Mouse (Mus musculus) embryonic facial prominence, embryonic 15.5 days (tissue): ENCODE measurements around the gene Raver1. TPM values are rescaled to one million over a fixed set of nuclear protein-coding genes. Genes with fewer than 3 reads are reported as not detected.

ENCODE experiments used
- ATAC-seq: fragments of 200-750 bp; cut with Nextera tagmentation; 2 replicates; pipeline ENCODE4 v1.8.0; 2017; ENCODE audit warnings: low read depth, moderate TSS enrichment; ENCODE audit not compliant: insufficient number of reproducible peaks, low FRiP score, low TSS enrichment
- H3K27ac ChIP-seq: fragments of 300-500 bp; sonication (generic); replicated peaks from 2 replicates; pipeline ENCODE4 v1.5.1; 2015; ENCODE audit warnings: mild to moderate bottlenecking, inconsistent platforms
- H3K27me3 ChIP-seq: fragments of 300-500 bp; sonication (generic); 2 replicates; pipeline ENCODE4 v1.6.1; 2015; ENCODE audit warnings: inconsistent platforms
- H3K36me3 ChIP-seq: fragments of 300-500 bp; sonication (generic); 2 replicates; pipeline ENCODE4 v1.6.1; 2015; ENCODE audit warnings: mild to moderate bottlenecking, inconsistent platforms
- H3K4me1 ChIP-seq: fragments of 300-500 bp; sonication (generic); 2 replicates; pipeline ENCODE4 v1.6.1; 2015; ENCODE audit warnings: inconsistent platforms
- H3K4me2 ChIP-seq: fragments of 300-500 bp; sonication (generic); replicated peaks from 2 replicates; pipeline ENCODE4 v1.6.1; 2015; ENCODE audit warnings: mild to moderate bottlenecking, inconsistent platforms
- H3K4me3 ChIP-seq: fragments of 300-500 bp; sonication (generic); replicated peaks from 2 replicates; pipeline ENCODE4 v1.5.1; 2015; ENCODE audit warnings: mild to moderate bottlenecking, inconsistent platforms
- H3K9ac ChIP-seq: fragments of 300-500 bp; sonication (generic); 2 replicates; pipeline ENCODE4 v1.6.1; 2015; ENCODE audit warnings: inconsistent platforms
- H3K9me3 ChIP-seq: fragments of 300-500 bp; sonication (generic); replicated peaks from 2 replicates; pipeline ENCODE4 v1.6.1; 2016; ENCODE audit warnings: inconsistent platforms
- WGBS: fragments of 180-500 bp; shearing (Covaris S2); methylation state at CpG from one replicate; pipeline ENCODE4 v1.1.7; 2015; 5-methylcytosine and 5-hydroxymethylcytosine counted together
- polyA plus RNA-seq: library from polyadenylated mRNA; unstranded; fragments of >200 nt; fragmentation: Nextera tagmentation; extraction: Ambion mirVana; gene quantifications from 2 replicates; pipeline ENCODE4 v1.2.1, GENCODE M21; 2015

Raver1 gene
- polyA plus RNA-seq, 1 experiment from 2014 or later, result 65.8 TPM

- Histone ChIP-seq H3K4me2 (no peak overlapping the region), H3K27me3 (no peaks in the 10 kb centered on the region), H3K27ac (no peak overlapping the region), H3K36me3 (peaks cover 60% of the 10 kb centered on the region), H3K4me3 (no peak overlapping the region), H3K9me3 (no peaks in the 10 kb centered on the region), H3K4me1 (peaks cover 6% of the 10 kb centered on the region), H3K9ac (no peak overlapping the region)
- 69% methylated on average over 2 of the region's 2 CpGs for WGBS
- ATAC-seq, result no peak
Measured at GRCm38 (mm10) chr9:21126259-21126627, 34.4 kb upstream of the Raver1 start.

GRCm38 (mm10) chr9:21125502-21126258 is 33.9 kb upstream of the Raver1 start:
- Histone ChIP-seq H3K4me1 (peaks cover 6% of the 10 kb centered on the region), H3K27me3 (no peaks in the 10 kb centered on the region), H3K9me3 (no peaks in the 10 kb centered on the region), H3K9ac (no peak overlapping the region), H3K27ac (no peak overlapping the region), H3K4me3 (no peak overlapping the region), H3K36me3 (peaks cover 65% of the 10 kb centered on the region), H3K4me2 (no peak overlapping the region)
- 85% methylated on average over 9 of the region's 9 CpGs for WGBS
- ATAC-seq, result no peak

GRCm38 (mm10) chr9:21124837-21125236 is 33.0 kb upstream of the Raver1 start:
- no peak overlapping the region for H3K4me3 ChIP-seq
- H3K4me2 ChIP-seq, result no peak overlapping the region
- 80% methylated on average over 5 of the region's 5 CpGs for WGBS
- no peaks in the 10 kb centered on the region for H3K9me3 ChIP-seq
- no peaks in the 10 kb centered on the region for H3K4me1 ChIP-seq
- no peak overlapping the region for H3K27ac ChIP-seq
- H3K27me3 ChIP-seq, result no peaks in the 10 kb centered on the region
- H3K36me3 ChIP-seq, result peaks cover 72% of the 10 kb centered on the region
- ATAC-seq, result no peak
- H3K9ac ChIP-seq, result no peak overlapping the region

- H3K27ac ChIP-seq, result no peak overlapping the region
- ATAC-seq, result no peak
- H3K4me1 ChIP-seq, result no peaks in the 10 kb centered on the region
- no peak overlapping the region for H3K4me2 ChIP-seq
- H3K36me3 ChIP-seq, result peaks cover 57% of the 10 kb centered on the region
- no peak overlapping the region for H3K9ac ChIP-seq
- no peak overlapping the region for H3K4me3 ChIP-seq
- H3K27me3 ChIP-seq, result no peaks in the 10 kb centered on the region
- H3K9me3 ChIP-seq, result no peaks in the 10 kb centered on the region
- 92% methylated on average over 16 of the region's 16 CpGs for WGBS
Measured at GRCm38 (mm10) chr9:21121483-21121882, 29.7 kb upstream of the Raver1 start.

- Histone ChIP-seq H3K36me3 (peaks cover 31% of the 10 kb centered on the region), H3K4me1 (no peaks in the 10 kb centered on the region), H3K4me3 (no peak overlapping the region), H3K4me2 (no peak overlapping the region), H3K27ac (no peak overlapping the region), H3K9me3 (no peaks in the 10 kb centered on the region), H3K27me3 (no peaks in the 10 kb centered on the region), H3K9ac (no peak overlapping the region)
- whole genome bisulfite sequencing, result 75% methylated on average over 6 of the region's 6 CpGs
- ATAC-seq, result no peak
Measured at GRCm38 (mm10) chr9:21117073-21117472, 25.3 kb upstream of the Raver1 start.

- 0 out of 2 replicates have a peak, but pooled peaks cover 14% of the 10 kb centered on the region for H3K36me3 ChIP-seq
- ATAC-seq, result no peak
- WGBS, result 86% methylated on average over 8 of the region's 8 CpGs
- H3K27me3 ChIP-seq, result no peaks in the 10 kb centered on the region
- no peaks in the 10 kb centered on the region for H3K4me1 ChIP-seq
- H3K4me2 ChIP-seq, result no peak overlapping the region
- no peaks in the 10 kb centered on the region for H3K9me3 ChIP-seq
- no peak overlapping the region for H3K9ac ChIP-seq
- no peak overlapping the region for H3K4me3 ChIP-seq
- H3K27ac ChIP-seq, result no peak overlapping the region
Measured at GRCm38 (mm10) chr9:21115105-21115504, 23.3 kb upstream of the Raver1 start.

- 0 out of 2 replicates have a peak, but pooled peaks cover 10% of the 10 kb centered on the region for H3K36me3 ChIP-seq
- H3K9me3 ChIP-seq, result no peaks in the 10 kb centered on the region
- no peak for ATAC-seq
Measured at GRCm38 (mm10) chr9:21114190-21114589, 22.4 kb upstream of the Raver1 start.

GRCm38 (mm10) chr9:21113751-21114150 is 21.9 kb upstream of the Raver1 start:
- 88% methylated on average over 6 of the region's 6 CpGs for WGBS

More at GRCm38 (mm10) chr9:21114190-21114589, 22.4 kb upstream of the Raver1 start:
- H3K4me3 ChIP-seq, result no peak overlapping the region
- no peaks in the 10 kb centered on the region for H3K4me1 ChIP-seq
- no peak overlapping the region for H3K4me2 ChIP-seq
- no peak overlapping the region for H3K9ac ChIP-seq
- WGBS, result 86% methylated on average over 7 of the region's 7 CpGs
- H3K27me3 ChIP-seq, result no peaks in the 10 kb centered on the region
- no peak overlapping the region for H3K27ac ChIP-seq

GRCm38 (mm10) chr9:21107607-21108237 is 15.9 kb upstream of the Raver1 start:
- H3K36me3 ChIP-seq, result peaks cover 13% of the 10 kb centered on the region; the same call in 1 of the 2 replicates
- no peak overlapping the region for H3K9ac ChIP-seq
- no peak for ATAC-seq
- H3K4me1 ChIP-seq, result no peaks in the 10 kb centered on the region
- no peak overlapping the region for H3K4me2 ChIP-seq
- H3K4me3 ChIP-seq, result no peak overlapping the region
- no peaks in the 10 kb centered on the region for H3K27me3 ChIP-seq
- H3K9me3 ChIP-seq, result no peaks in the 10 kb centered on the region
- H3K27ac ChIP-seq, result no peak overlapping the region
- 50% methylated on average over 23 of the region's 23 CpGs for WGBS

More at GRCm38 (mm10) chr9:21113751-21114150, 21.9 kb upstream of the Raver1 start:
- Histone ChIP-seq H3K9me3 (no peaks in the 10 kb centered on the region), H3K36me3 (0 out of 2 replicates have a peak, but pooled peaks cover 13% of the 10 kb centered on the region), H3K9ac (no peak overlapping the region), H3K4me2 (no peak overlapping the region), H3K4me1 (no peaks in the 10 kb centered on the region), H3K27me3 (no peaks in the 10 kb centered on the region), H3K4me3 (no peak overlapping the region), H3K27ac (no peak overlapping the region)
- ATAC-seq, result no peak

- H3K9ac ChIP-seq, result no peak overlapping the region
- H3K27ac ChIP-seq, result no peak overlapping the region
- H3K4me1 ChIP-seq, result no peaks in the 10 kb centered on the region
- no peak overlapping the region for H3K4me3 ChIP-seq
- H3K36me3 ChIP-seq, result peaks cover 13% of the 10 kb centered on the region; the same call in 1 of the 2 replicates
- no peaks in the 10 kb centered on the region for H3K9me3 ChIP-seq
- 69% methylated on average over 5 of the region's 5 CpGs for WGBS
- no peaks in the 10 kb centered on the region for H3K27me3 ChIP-seq
- no peak for ATAC-seq
- H3K4me2 ChIP-seq, result no peak overlapping the region
Measured at GRCm38 (mm10) chr9:21105760-21106564, 14.2 kb upstream of the Raver1 start.

- no peak for ATAC-seq
- Histone ChIP-seq H3K27ac (no peak overlapping the region), H3K4me1 (peaks cover 3% of the 10 kb centered on the region), H3K4me2 (no peak overlapping the region), H3K27me3 (no peaks in the 10 kb centered on the region), H3K4me3 (no peak overlapping the region), H3K36me3 (peaks cover 13% of the 10 kb centered on the region; the same call in 1 of the 2 replicates), H3K9me3 (no peaks in the 10 kb centered on the region), H3K9ac (no peak overlapping the region)
- 88% methylated on average over 6 of the region's 6 CpGs for WGBS
Measured at GRCm38 (mm10) chr9:21104814-21105213, 13.0 kb upstream of the Raver1 start.
